Mouse (Mus musculus) ES-E14 (cell line): Measurements from ENCODE around the gene Commd6. TPM values are rescaled to one million over a fixed set of nuclear protein-coding genes. Genes with fewer than 3 reads are reported as not detected.

Experiments used
- DNase-seq: peaks from one replicate; pipeline ENCODE4 v3.0.0-alpha.2; 2013; ENCODE audit warnings: low read depth, low spot score
- H3K27ac ChIP-seq: 2 replicates; pipeline ENCODE4 v1.5.1; 2012; ENCODE audit warnings: low read depth, mild to moderate bottlenecking, low read length, moderate library complexity, mixed read lengths; ENCODE audit not compliant: poor library complexity, insufficient read depth, severe bottlenecking
- H3K36me3 ChIP-seq: 2 replicates; pipeline ENCODE4 v1.6.1; 2012; ENCODE audit warnings: mild to moderate bottlenecking, low read length, moderate library complexity, mixed read lengths; ENCODE audit not compliant: control insufficient read depth, poor library complexity, insufficient read depth, severe bottlenecking
- H3K4me1 ChIP-seq, 2 experiments: fragments of 150-350 bp in 1 of 2; sonication (generic) in 1 of 2; 2 replicates each; pipeline ENCODE4 v1.6.1; 2012; ENCODE audit warnings: low read length in 2 of 2, mild to moderate bottlenecking in 1 of 2, mixed read lengths in 1 of 2; ENCODE audit not compliant: control insufficient read depth in 2 of 2, insufficient read depth in 2 of 2, poor library complexity in 1 of 2
- H3K4me3 ChIP-seq, 2 experiments: fragments of 150-350 bp in 1 of 2; sonication (generic) in 1 of 2; 2 replicates each; pipeline ENCODE4 v1.5.1; 2012; ENCODE audit warnings: low read length in 2 of 2, low read depth in 1 of 2, mild to moderate bottlenecking in 1 of 2, mixed read lengths in 1 of 2; ENCODE audit not compliant: insufficient read depth in 1 of 2, poor library complexity in 1 of 2, severe bottlenecking in 1 of 2
- H3K9ac ChIP-seq: 2 replicates; pipeline ENCODE4 v1.6.1; 2012; ENCODE audit warnings: low read depth, mild to moderate bottlenecking, low read length, mixed read lengths; ENCODE audit not compliant: poor library complexity, insufficient read depth, severe bottlenecking
- H3K9me3 ChIP-seq: fragments of 150-350 bp; sonication (generic); 2 replicates; pipeline ENCODE4 v1.6.1; 2012; ENCODE audit warnings: low read depth, mild to moderate bottlenecking, low read length; ENCODE audit not compliant: control insufficient read depth, insufficient read depth
- CHD2 ChIP-seq: IDR thresholded peaks from 2 replicates; pipeline ENCODE4 v1.6.1; 2014; ENCODE audit warnings: mild to moderate bottlenecking, low read depth, low read length, inconsistent platforms
- HCFC1 ChIP-seq: IDR thresholded peaks from 2 replicates; pipeline ENCODE4 v1.6.1; 2012; ENCODE audit warnings: low read length, inconsistent platforms, borderline replicate concordance; ENCODE audit not compliant: insufficient read depth
- MAFK ChIP-seq: IDR thresholded peaks from 2 replicates; pipeline ENCODE4 v1.6.1; 2014; ENCODE audit warnings: mild to moderate bottlenecking, low read depth, low read length, inconsistent platforms; ENCODE audit not compliant: insufficient read depth
- ZC3H11A ChIP-seq: IDR thresholded peaks from 2 replicates; pipeline ENCODE4 v1.6.1; 2012; ENCODE audit warnings: low read depth, mild to moderate bottlenecking, inconsistent platforms, low read length, borderline replicate concordance
- ZNF384 ChIP-seq: IDR thresholded peaks from 2 replicates; pipeline ENCODE4 v1.6.1; 2012; ENCODE audit warnings: low read depth, low read length, inconsistent platforms
- in situ Hi-C, 2 experiments: fragments of 600-800 bp; cut with MboI; formaldehyde crosslinking; loops; one replicate each; pipeline ENCODE4 v1.15.1; 2025; ENCODE audit warnings: low sequenced_read_pairs in 2 of 2, inconsistent platforms in 1 of 2; ENCODE audit not compliant: unreplicated experiment in 2 of 2
- total RNA-seq: library from RNA; depleted of rRNA; stranded (reverse); fragments of 300-350 nt; gene quantifications from 2 replicates; pipeline ENCODE4 v1.2.3, GENCODE M21; 2012

Gene Commd6
- total RNA-seq, 1 experiment: 19.1 TPM

DNA sequence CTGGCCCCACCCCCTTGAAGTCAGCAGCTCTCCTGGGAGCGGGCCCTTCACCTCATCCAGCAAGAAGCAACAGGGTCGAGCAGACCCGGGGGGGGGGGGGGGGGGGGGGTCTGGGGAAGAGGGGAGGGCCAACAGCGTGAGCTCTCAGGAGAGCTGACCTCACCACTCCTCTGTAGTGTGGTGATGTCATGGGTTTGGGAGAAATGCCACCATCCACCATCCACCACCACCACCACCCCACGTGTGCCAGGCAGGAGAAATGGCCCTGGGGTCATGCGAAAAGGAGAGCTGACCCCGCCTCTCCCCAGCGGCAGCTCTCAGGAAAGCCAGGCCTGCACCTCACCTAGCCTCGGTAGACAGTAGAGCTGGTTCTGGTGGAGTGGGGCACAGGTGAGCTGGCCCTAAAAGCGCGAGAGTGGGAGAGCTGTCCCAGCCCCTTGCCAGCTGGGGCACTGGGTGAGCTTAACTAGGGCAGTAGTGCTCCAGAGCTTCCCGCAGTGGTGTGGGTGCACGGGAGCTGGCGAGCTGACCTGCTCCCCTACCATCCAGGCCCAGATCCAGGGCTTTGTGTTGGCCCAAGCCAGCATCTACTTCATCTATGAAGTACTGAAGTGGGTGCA is 43.3 kb downstream of the Commd6 start:
- Histone ChIP-seq H3K4me3 (no peak overlapping the region), H3K9me3 (no peaks in the 10 kb centered on the region), H3K4me1 (no peaks in the 10 kb centered on the region), H3K36me3 (no peaks in the 10 kb centered on the region), H3K9ac (no peak overlapping the region), H3K27ac (no peak overlapping the region)
- TF ChIP-seq MAFK: no peak
- no peak for TF ChIP-seq HCFC1
- no peak for TF ChIP-seq CHD2
- no peak for TF ChIP-seq ZNF384
- in situ Hi-C loops: no loop called here
- DNase-seq: no peak

GRCm38 (mm10) chr14:101596691-101597090 is 43.8 kb downstream of the Commd6 start:
- Histone ChIP-seq H3K36me3 (no peaks in the 10 kb centered on the region), H3K9ac (no peak overlapping the region), H3K4me1 (no peaks in the 10 kb centered on the region), H3K9me3 (no peaks in the 10 kb centered on the region), H3K4me3 (no peak overlapping the region), H3K27ac (no peak overlapping the region)
- in situ Hi-C loops: no loop called here
- no peak for DNase-seq
- no peak for TF ChIP-seq ZC3H11A
- no peak for TF ChIP-seq CHD2
- no peak for TF ChIP-seq ZNF384
- TF ChIP-seq MAFK: no peak
- TF ChIP-seq HCFC1: no peak

GRCm38 (mm10) chr14:101595301-101596080 is 45.0 kb downstream of the Commd6 start:
- DNase-seq: no peak
- Histone ChIP-seq H3K9ac (no peak overlapping the region), H3K36me3 (no peaks in the 10 kb centered on the region), H3K4me3 (no peak overlapping the region), H3K27ac (no peak overlapping the region), H3K4me1 (no peaks in the 10 kb centered on the region), H3K9me3 (no peaks in the 10 kb centered on the region)
- in situ Hi-C loops: no loop called here
- TF ChIP-seq HCFC1 (no peak), CHD2 (no peak), ZNF384 (no peak), MAFK (no peak), ZC3H11A (no peak)

GRCm38 (mm10) chr14:101594001-101594400 is 46.5 kb downstream of the Commd6 start:
- in situ Hi-C loops: no loop called here
- Histone ChIP-seq H3K27ac (no peak overlapping the region), H3K4me3 (no peak overlapping the region), H3K4me1 (no peaks in the 10 kb centered on the region), H3K9ac (no peak overlapping the region), H3K36me3 (no peaks in the 10 kb centered on the region), H3K9me3 (no peaks in the 10 kb centered on the region)
- TF ChIP-seq ZNF384 (no peak), MAFK (no peak), ZC3H11A (no peak), CHD2 (no peak), HCFC1 (no peak)
- no peak for DNase-seq

- H3K4me1 ChIP-seq: no peaks in the 10 kb centered on the region
- in situ Hi-C loops: no loop called here
- no peak overlapping the region for H3K27ac ChIP-seq
- TF ChIP-seq HCFC1 (no peak), CHD2 (no peak), ZNF384 (no peak), MAFK (no peak), ZC3H11A (no peak)
- no peaks in the 10 kb centered on the region for H3K36me3 ChIP-seq
- H3K4me3 ChIP-seq: no peak overlapping the region
- DNase-seq: no peak
- H3K9ac ChIP-seq: no peak overlapping the region
- H3K9me3 ChIP-seq: no peaks in the 10 kb centered on the region
These were observed 47.1 kb downstream of the Commd6 start for GRCm38 (mm10) chr14:101593340-101593739.
